Mouse (Mus musculus): Measurements from ENCODE around the gene Pcsk2. TPM values are rescaled to one million over a fixed set of nuclear protein-coding genes. Genes with fewer than 3 reads are reported as not detected.

Gene Pcsk2
- total RNA-seq, 4 experiments from 2014 or later = 6.0 to 8.2 (median 7.2) TPM

DNA sequence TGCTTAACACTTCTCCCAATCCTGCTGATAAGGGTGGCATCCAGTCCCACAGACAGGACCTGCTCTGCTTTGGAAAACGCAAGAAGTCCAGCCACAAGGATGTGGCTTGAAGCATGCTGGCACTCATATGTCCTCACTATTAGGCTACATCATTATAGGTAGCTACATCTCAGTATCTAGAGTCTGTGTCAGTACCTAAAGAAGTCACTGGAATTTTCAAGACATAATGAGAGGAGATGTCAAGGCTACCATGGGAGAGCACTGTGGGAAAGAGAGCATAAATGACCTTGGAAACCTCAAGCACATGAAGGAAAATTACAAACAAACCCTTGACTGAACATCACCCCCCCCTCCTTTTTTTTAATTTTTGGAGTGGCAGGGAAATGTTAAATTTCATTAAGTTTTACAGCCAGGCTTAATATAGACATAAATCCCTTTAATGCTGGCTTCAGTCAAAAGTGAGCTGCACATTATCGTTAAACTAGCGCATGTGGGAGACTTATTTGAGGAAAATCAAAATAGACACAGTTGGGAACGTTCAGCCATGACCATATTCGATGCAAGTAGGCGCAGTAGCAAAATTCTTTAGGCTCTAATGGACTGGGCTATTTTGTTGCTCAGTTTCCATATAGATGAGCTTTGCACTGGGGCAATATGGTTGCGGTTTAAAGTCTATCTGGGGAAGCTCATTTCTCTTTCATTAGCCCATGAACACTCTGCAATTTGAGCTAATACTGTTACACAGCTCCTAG, 193.7 kb downstream of the Pcsk2 start:
- DNase-seq = no peak

DNA sequence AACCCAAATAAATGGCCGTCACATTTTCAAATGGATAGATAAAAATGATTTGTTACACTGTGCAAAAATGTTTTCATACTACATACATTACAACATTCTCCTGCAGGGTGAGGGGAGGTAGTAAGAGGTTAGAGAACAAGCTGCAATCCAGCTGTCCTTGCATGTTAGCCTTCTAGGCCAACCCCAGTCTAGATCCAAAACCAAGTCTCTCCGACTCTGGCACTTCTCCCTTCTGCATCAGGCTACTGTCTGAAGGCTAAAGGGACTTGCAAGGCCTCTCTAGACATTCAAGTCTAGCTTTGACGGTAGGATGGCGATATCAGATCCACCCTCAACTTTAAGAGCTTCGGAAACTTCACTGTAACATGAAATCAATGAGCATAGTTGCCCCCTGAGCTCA, 196.5 kb downstream of the Pcsk2 start:
- DNase-seq = peak; percentile 39

DNA sequence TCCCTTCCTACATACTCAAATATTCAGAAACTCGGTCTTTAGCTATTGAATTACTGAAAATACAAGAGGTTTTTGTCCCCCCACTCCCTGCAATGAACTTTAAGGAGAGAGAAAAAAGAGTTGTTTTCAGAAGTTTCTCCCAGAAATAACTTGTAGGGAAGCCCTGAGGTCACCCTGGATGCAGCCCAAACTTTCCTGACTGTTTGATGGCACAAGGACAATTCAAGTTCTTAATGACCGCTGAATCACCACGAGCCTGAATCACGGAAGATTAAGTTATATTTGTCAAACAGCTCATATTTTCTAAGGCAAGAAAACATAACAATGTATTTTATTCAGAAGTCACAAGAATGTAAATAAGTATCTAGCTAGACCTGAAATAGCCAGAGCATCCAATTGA, 197.1 kb downstream of the Pcsk2 start:
- peak; percentile 64 for DNase-seq

DNA sequence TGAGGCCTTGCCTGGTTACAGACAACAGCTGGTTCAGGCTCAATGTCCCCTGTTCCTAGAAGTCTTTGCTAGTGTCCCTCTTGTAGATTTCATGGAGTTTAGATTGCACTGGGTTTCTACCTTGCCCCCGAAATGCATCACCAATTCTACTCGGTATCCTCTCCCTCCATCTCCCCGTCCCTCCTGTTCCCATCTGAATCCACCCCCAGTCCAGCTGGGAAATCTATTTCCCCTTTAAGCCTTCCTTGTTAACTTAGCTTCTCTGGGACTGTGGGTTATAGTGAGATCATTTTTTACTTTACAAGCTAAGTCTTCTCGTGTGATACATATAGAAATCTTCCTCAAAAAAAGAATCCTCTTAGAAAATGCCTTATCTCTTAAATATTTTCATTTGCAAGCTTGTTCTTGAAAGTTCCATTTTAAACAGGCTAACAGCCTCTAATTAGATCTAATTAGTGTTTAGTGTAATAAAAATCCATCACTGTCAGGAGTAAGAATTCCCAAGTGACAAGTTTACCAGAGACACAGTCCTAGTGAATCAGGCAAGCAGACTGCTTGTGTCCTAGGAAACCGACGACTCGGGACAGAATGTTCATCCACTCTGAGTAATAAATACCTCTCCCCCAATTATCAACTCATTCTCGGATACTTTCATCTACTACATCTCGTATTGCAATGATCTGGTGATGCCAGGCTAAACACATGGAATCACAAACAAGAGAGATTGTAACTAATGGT, 206.3 kb downstream of the Pcsk2 start:
- DNase-seq = no peak

DNA sequence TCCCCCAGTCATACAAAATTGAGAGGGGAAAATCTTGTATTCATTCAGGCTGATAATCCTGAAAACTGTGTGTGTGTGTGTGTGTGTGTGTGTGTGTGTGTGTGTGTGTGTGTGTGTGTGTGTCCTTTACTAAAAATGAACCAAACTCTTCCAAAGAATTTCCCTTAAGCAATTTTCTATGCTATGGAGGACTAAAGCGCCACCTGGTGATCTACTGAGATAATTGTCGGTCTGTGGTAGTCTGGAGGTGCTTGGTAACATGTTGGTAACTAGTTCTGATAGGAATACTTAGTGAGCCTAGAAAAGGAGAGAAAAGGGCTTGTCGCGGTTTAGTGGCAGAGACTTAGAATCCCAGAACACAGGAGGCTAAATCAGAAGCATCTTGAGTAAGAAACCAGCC, 230.5 kb downstream of the Pcsk2 start:
- DNase-seq = peak; percentile 6

DNA sequence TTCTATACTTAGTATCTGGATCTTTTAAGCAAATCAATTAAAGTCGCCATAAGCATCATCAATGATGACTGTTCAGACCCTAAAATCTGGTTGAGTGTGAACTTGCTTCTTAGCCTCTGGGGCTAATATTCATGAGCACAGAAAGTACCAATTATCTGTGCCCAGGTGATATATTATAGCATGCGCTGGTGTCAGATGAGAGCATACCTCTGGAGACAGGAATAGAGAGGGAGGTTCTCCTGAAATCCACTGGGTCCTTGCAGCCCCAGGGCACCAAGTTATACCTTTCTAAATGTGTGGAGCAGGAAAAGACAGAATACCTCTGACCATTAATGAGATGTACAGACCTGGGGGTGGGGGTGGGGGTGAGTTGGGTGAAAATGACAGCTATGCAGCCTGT, 234.4 kb downstream of the Pcsk2 start:
- DNase-seq = no peak

DNA sequence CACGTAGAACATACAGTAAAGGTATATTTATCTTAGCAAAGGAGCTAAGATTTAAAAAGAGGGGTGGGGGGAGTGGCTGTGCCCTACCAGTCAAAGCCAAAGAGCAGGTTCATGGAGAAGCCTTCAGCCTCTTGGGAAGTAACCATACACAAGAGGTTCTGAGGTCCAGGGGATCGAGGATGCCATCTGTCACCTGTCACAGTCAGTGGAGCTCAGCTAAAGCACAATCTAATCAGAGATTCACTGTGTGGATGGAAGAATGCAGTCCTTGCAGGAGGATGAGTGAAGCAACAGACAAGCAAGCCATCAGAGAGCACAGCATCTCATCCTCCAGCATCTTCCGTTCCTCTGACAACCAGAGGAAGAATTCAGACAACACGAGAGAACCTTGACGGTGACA, 244.0 kb downstream of the Pcsk2 start:
- DNase-seq = no peak

DNA sequence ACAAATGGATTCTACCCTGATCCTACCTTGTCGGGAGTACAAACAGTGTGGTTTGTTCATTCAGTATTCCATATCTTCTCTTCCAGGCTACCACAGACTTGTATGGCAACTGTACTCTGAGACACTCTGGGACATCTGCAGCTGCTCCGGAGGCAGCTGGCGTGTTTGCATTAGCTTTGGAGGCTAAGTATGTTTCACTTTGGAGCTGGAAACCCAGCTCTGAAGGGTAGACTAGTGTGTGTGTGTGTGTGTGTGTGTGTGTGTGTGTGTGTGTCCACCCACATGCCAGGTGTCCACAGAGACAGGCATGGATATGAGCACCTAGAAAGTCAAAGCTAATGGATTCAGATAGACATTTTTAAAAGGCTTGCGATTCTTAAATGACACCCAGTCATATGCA, 249.9 kb downstream of the Pcsk2 start:
- DNase-seq = no peak

DNA sequence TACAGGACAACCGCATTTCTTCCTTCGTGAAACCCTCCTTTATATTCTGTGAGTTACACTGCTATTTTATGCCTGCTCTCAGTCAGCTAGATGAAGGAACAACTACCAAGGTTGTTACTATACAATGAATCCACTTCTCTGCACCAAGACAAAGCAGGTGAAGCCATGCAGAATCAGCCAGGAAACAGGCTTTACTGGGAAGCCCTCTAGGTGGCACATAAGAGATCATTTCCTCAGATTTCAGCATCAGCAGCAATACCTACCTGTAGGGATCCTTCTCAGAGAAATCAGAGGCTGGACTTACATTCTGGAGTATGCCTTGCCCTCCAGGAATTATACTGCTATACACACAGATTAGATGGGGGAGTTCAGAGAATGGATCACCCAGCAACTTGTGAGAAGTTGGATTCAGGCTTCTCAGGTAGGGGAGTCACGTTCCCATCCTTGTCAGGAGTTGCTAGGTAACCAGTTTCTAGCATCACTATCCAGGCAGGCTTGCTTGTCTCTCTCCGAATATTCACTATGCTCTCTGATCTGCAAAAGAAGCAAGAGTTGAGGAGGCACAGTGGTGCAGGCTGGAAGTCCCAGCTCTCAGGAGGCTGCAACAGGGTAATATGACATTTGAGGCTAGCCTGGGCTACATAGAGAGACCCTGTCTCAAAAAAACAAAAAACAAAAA, 250.5 kb downstream of the Pcsk2 start:
- DNase-seq = no peak

DNA sequence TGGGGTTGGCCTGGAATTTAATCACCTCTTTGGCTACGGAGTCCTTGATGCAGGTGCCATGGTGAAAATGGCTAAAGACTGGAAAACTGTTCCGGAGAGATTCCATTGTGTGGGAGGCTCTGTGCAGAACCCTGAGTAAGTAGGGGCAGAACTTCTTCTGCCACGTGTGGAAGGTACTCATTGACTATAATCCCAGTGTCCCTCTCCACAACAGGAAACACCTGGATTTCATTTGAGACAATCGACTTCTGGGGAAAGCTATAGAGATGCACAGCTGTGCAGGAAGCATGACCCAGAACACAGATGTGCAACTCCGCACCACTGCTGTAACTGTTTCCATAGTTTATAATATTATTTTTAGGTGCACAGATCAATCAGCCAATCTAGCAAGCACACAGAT, 255.1 kb downstream of the Pcsk2 start:
- no peak for DNase-seq

DNA sequence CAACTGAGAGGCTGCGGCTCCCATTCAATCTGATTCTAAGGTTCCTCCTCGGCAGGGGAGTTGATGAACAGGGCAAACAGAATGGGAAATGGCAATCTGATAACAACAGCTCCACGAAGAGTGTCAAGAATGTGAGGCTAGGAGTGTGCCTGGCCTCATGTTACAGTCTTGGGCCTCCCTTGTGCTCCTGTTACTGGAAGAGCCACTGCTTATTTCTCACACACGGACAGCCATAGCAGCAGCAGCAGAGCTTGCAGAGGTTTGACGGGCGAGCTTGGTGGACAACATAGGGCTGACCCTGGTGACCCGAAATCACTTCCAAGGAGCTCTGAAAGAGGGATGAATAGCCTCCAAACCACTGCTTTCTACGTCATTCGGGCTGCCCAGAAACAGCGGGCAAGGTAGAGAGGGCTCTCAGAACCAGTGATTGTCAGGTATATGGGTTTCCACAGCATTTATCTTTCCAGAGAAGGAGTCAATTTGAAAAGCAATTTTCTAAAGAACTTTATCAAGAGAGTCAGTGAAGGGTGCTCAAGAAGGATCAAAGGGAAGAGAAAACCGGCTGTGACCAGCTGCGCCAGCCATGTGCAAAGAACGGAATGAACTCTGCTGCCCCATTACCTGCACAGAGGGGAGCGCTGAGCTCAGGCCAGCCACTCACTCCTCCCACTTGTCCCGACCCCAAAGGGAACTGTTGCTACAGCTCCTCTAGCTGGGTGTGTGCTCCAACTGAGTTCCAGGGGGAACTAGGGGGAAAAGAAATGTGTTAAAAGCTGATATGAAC, 260.4 kb downstream of the Pcsk2 start:
- DNase-seq = no peak

DNA sequence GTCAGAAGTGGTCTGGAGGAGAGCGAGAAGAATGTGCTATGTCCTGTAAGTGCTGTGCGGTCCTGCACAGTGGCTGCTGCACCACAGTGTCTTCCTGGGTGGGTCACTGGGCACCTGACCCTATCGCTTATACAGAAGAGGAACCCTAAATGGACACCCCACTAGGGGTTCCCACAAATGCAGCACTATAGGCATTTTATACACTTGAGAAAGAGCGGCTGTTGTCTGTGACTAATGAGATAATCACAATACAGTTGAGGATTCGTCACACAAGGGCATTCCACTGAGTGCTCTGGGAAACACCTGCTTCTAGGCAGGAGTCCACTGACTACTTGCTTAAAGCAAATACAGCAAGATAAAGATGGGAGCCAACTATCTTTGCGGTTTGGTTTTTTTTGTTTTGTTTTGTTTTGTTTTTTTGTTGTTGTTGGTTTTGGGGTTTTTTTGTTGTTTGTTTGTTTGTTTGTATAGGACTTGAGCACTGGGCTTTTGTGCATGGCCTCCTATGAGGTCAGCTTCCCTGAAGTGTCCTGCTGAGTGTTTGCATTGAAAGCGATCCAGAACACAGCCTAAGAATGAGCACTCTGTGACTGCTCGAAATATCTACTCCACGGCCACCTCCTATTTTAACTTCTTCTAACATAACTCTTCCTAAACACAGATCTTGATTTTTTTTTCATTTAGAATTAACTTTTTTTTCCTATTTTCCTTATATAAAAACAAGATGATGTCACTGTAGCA, 261.1 kb downstream of the Pcsk2 start:
- no peak for DNase-seq

DNA sequence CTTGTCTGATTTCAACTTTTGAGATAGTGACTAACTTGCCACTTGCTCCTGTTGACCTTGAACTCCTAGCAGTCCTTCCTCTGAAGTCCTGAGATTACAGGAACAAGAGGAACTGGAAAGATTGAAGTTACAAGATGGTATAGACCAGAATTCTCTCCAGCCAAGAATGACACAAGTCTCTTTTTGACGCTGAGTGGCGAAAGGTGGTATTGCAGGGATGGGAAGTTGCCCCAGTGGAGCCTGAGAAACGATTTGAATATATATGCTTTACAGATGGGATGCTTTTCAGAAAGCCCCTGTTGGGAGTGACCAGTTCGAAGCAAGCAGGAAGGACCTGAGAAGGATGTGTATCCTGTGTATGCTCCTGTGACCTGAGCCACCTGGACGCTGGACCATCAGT, 262.8 kb downstream of the Pcsk2 start:
- no peak for DNase-seq

DNA sequence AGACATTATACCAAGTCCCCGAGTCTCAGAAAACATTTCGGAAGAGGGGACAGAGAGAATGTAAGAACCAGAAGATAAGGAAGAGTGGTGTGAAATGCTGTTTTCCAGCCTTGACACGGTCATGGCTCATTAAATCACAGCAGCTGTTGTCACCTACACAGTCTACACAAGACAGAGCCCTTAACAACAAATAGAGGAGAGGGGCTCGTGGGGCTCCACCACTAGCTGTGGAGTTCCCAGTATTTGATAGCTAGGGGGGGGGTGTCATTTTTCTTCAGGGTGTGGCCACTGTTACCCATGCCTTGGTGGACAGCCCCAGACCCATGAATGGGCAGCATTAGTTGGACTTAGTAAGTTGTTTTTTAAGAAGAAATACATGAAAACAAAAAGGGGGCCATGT, 266.3 kb downstream of the Pcsk2 start:
- no peak for DNase-seq

DNA sequence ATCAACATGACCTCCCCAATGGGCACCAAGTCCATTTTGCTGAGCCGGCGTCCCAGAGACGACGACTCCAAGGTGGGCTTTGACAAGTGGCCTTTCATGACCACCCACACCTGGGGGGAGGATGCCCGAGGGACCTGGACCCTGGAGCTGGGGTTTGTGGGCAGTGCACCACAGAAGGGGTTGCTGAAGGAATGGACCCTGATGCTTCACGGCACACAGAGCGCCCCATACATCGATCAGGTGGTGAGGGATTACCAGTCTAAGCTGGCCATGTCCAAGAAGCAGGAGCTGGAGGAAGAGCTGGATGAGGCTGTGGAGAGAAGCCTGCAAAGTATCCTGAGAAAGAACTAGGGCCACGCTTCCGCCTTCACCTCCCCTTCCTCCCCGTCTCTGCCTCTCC, 267.5 kb downstream of the Pcsk2 start:
- no peak for DNase-seq

DNA sequence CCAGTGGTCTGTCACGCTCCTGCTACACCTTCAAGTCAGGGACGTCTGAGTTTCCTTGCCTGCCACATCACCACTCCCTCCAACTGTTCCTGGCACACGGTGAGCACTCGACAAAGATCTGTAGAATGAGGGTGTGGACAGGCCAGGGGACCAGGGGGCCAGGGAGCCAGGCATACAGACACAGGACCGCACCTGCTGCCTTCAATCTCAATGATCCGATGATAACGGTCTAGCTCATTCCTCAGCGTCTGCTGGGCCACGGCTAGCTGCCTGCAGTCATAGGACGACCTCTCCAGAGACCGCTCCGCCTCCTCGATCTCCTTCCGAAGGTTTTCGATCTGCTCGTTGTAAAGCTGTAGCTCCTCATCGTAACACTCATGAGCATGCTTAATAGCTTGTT, 285.7 kb downstream of the Pcsk2 start:
- no peak for DNase-seq

DNA sequence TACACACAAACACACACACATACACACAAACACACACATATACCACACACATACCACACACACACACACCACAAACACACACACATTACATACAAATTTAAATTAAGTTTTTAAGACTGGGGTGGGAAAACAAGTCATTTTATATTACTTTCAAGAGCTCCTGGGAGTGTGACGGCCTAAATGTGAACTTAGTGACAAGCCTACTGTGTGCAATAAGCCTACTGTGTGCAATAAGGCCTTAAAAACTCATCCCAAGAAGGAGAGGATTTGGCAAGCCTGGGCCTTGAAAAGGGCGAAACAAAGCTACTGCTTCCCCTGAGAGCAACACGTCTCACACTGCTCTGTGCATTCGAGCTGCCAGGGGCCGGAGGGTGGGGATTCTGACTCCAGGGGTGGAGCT, 286.8 kb downstream of the Pcsk2 start:
- no peak for DNase-seq

DNA sequence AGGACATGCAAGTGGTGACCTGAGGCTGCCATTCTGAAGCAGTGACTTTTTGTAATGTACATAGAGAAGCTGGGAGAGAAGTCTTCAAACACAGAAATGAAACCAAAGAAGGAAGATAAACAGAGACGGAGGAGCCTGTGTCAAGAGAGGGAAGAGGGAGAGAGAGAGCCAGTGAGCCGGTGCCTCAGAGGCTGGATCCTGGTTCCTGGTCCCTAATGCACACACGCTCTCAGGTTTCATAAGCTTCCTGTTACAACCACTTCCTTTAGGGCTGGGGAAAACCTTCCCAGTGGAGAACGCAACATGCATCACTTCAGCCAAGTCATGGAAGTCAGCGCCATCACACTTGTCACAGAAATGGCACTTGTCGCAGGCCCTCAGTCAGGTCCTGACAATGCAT, 288.1 kb downstream of the Pcsk2 start:
- DNase-seq = no peak

DNA sequence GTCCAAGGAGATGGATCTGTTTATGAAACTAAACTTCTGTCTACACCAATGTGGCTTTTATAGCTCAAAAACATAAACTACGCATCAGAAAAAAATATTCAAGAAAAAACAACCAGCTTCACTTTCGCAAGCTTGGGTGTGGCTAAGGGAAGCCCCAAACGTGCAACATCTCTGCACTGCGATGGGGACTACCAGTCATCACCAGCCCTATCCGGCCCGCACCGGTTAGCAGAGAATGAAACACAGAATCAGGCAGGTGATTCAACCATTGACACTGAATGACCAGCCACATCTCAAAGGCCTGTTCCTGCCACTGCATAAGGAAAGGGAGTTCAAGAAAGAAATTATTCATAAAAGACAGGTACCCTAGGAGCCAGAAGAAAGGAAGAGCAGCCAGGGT, 289.9 kb downstream of the Pcsk2 start:
- DNase-seq = no peak

DNA sequence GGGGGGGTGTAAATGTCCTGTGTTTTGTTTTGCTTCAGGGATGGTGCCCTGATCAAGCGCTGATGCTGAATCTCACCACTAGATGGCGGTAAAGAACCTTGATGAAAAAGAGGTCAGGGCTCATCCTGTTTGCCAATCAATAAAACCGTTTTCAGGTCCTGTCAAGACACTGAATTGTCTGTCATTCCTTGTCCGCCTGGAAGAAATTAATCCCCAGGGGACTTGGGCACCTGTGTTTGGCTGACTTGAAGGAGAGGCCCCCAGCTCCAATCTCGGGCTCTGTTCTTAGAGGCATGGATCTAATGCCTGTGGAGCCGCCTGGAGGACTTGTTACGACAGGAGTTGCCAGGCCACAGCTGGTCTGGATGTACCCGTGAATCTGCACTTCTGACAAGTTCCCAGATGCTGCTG, 291.3 kb downstream of the Pcsk2 start:
- DNase-seq = peak; percentile 52

DNA sequence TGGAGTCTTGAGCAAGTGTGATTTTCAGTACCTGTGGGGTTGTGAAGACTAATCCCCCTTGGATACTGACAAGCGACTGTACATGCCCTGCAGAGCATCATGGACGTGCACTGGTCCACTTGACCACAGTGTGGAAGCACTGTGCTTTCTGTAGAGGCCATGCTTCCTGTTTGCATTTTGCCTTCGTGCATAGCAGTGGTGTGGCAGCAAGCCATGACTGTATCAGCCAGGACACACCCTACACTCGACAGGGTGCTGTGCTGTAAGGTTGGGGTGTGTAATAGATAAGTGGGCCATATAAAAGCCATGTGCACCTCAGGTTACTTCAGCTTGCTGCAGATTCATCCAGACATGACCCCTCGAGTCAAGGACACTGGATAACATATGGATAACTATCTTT, 292.7 kb downstream of the Pcsk2 start:
- DNase-seq = no peak

DNA sequence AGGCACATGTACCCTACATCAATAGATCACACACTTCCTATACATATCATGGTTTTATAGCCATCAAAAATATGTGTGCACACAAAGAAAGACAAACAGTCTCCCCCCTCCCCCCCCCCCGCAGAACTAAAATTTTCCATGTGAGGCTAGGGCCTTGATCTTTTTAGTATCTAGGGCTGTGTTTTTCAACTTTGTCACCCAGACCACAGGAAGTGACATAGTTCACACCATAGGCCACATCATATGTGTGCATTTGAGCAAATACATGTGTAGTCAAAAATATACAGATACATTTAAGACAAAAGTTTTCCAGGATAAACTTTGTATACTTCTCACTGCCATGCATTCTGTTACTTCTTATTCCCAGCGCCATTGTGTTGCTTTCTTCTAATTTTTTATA, 293.5 kb downstream of the Pcsk2 start:
- no peak for DNase-seq
